Mouse (Mus musculus) G1E (cell line): ENCODE results near the gene Vmn2r62.
"Not testable (repeated sequence)": the region's sequence is repeated elsewhere in the genome, so short reads cannot be mapped to it uniquely, and the experiment has no call there.

ENCODE experiments used
- CTCF ChIP-seq: IDR thresholded peaks from 2 replicates; pipeline ENCODE4 v1.5.1; 2012; ENCODE audit warnings: low read depth, low read length, inconsistent platforms, mixed read lengths
- GATA1 ChIP-seq: IDR thresholded peaks from 2 replicates; pipeline ENCODE4 v1.6.1; 2012; ENCODE audit warnings: borderline replicate concordance, low read length, inconsistent platforms, mixed read lengths
- GATA2 ChIP-seq: IDR thresholded peaks from 2 replicates; pipeline ENCODE4 v1.6.1; 2012; ENCODE audit warnings: low read depth, low read length, inconsistent platforms, borderline replicate concordance
- POLR2AphosphoS5 ChIP-seq: IDR thresholded peaks from 2 replicates; pipeline ENCODE4 v1.6.1; 2012; ENCODE audit warnings: low read depth, low read length, inconsistent platforms; ENCODE audit not compliant: insufficient replicate concordance
- TAL1 ChIP-seq: conservative IDR thresholded peaks from 2 replicates; pipeline ENCODE4 v1.6.1; 2012; ENCODE audit warnings: low read depth, low read length, inconsistent platforms, mixed read lengths

DNA sequence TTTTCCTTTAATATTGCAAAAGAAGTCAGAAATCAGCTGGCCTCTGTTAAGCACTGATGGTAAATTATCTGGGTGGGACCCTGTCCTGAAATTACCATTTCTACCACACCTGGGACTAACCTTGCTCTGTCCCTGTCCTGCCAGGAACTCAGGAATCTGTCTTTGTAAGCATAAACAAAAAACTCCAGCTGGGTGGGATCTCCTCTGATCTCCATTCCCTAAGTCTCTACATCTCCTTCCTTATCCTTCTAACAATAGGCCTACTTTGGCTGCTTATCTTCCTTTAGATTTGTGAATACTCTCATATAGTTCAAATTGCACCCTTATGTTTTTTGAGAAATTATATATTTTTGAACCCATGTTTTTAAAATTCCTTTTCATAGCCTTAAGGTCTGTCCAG, 45.0 kb upstream of the Vmn2r62 start:
- not testable (repeated sequence) for TF ChIP-seq CTCF, POLR2AphosphoS5, GATA2, TAL1, GATA1
